21 mouse cellular contexts compared by ENCODE assay signal in the genomic region with DNA sequence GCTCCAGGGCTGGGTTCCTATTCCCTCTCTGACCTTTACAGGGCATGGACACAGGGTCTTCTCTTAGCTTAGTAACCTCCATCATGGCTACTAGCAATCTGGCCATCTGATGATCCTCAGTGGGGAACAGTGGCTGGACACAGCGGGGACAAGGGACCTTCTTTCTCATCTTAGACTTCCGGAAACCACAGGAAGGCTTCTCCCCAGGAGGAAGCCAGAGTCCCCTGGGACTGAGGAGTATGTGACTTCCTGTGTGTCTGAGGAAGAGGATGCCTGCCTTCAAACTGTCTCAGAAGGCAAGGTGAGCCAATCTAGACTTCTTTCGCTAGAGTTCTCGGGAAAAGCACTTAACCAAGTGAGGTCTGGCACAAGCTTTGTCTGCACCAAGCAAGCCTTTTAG. TPM values are rescaled to one million over a fixed set of nuclear protein-coding genes. Genes with fewer than 3 reads are reported as not detected.
DNase-seq lines count a peak whose midpoint lies in the region; ATAC-seq and TF ChIP-seq lines count a peak whose summit lies in the region.
"Had no signal": no experiment of that assay in that cellular context is flagged by ENCODE, and none has a peak within 500 bp of the region (broad histone marks: within the 10 kb centered on the region; RNA-seq: fewer than 3 reads in every experiment).

No protein-coding gene starts in this region.

- no peak overlapping the region for H3K4me3 ChIP-seq in heart, embryonic 14.5 days (ENCODE audit: control insufficient read depth in 1 of 2, insufficient read depth in 1 of 2, low read depth in 1 of 2, low read length in 2 of 2)
- H3K4me3 ChIP-seq in kidney, postnatal 0 days (replicated peaks; ENCODE audit: low read depth, low read length): no peak overlapping the region
- H3K4me3 ChIP-seq in macrophage (ENCODE audit: inconsistent target): no peak overlapping the region
- H3K4me3 ChIP-seq: neural tube, embryonic 12.5 days had no signal

- DNase-seq in heart, adult 9 months (ENCODE audit: low spot score in 2 of 2): no peak
- no peak for DNase-seq in kidney, postnatal 0 days (ENCODE audit: low spot score)
- DNase-seq in kidney, postnatal 14 days: no peak
- DNase-seq in lung, postnatal 36 days: peak; percentile 12
- no peak for DNase-seq in lung, postnatal 25 days (ENCODE audit: low spot score)
- DNase-seq: adrenal gland, postnatal 10 days; cerebellum, adult 18-20 months; gastrocnemius, postnatal 10 days; heart, postnatal 10 days; kidney, adult 11 months; layer of hippocampus, postnatal 36 days; spleen, adult 18-20 months; thymus, adult 18-20 months had no signal

- no peaks in the 10 kb centered on the region for H3K36me3 ChIP-seq in heart, embryonic 14.5 days (ENCODE audit: control insufficient read depth, insufficient read depth, low read length)
- H3K36me3 ChIP-seq in kidney, postnatal 0 days (ENCODE audit: insufficient read depth, low read length): no peaks in the 10 kb centered on the region
- no peaks in the 10 kb centered on the region for H3K36me3 ChIP-seq in macrophage (ENCODE audit: inconsistent target)
- H3K36me3 ChIP-seq: neural tube, embryonic 12.5 days had no signal

- H3K27ac ChIP-seq in heart, embryonic 14.5 days (replicated peaks in 1 of 2; ENCODE audit: control insufficient read depth in 1 of 2, insufficient read depth in 1 of 2, low read depth in 2 of 2, low read length in 2 of 2): peak overlapping the region; percentile 15 to 57; a peak in 3 of 4 replicates
- peak overlapping the region; percentile 43; the same call in 1 of the 2 replicates for H3K27ac ChIP-seq in kidney, postnatal 0 days
- H3K27ac ChIP-seq in macrophage: peak overlapping the region; percentile 98
- H3K27ac ChIP-seq: hindbrain, embryonic 14.5 days; liver, embryonic 14.5 days; neural tube, embryonic 12.5 days had no signal

- no peak overlapping the region for H3K9ac ChIP-seq in heart, embryonic 14.5 days (ENCODE audit: low read length)
- H3K9ac ChIP-seq in kidney, postnatal 0 days (ENCODE audit: low read depth, low read length): no peak overlapping the region
- H3K9ac ChIP-seq: hindbrain, embryonic 14.5 days; liver, embryonic 14.5 days; neural tube, embryonic 12.5 days had no signal

- H3K9me3 ChIP-seq in heart, embryonic 14.5 days (ENCODE audit: control insufficient read depth, low read length): no peaks in the 10 kb centered on the region; the same call in 1 of the 2 replicates
- H3K9me3 ChIP-seq in kidney, postnatal 0 days (replicated peaks; ENCODE audit: low read length): no peaks in the 10 kb centered on the region
- H3K9me3 ChIP-seq: neural tube, embryonic 12.5 days had no signal

- ATAC-seq in heart, embryonic 14.5 days (ENCODE audit: insufficient number of reproducible peaks, insufficient read depth, low FRiP score, low read depth): no peak
- no peak for ATAC-seq in kidney, postnatal 0 days (replicated peaks; ENCODE audit: low FRiP score, low read depth)

- WGBS in heart, embryonic 14.5 days: 61% methylated on average over 4 of the region's 4 CpGs
- WGBS in kidney, postnatal 0 days: 69% methylated on average over 4 of the region's 4 CpGs
- 61% methylated on average over 4 of the region's 4 CpGs for WGBS in macrophage (ENCODE audit: missing documents)

- H3K4me1 ChIP-seq in heart, embryonic 14.5 days (ENCODE audit: control insufficient read depth in 2 of 2, insufficient read depth in 2 of 2, low read length in 2 of 2): peaks cover 10 to 17% of the 10 kb centered on the region in 2 experiments
- H3K4me1 ChIP-seq in kidney, postnatal 0 days (replicated peaks; ENCODE audit: insufficient read depth, low read length): peaks cover 3% of the 10 kb centered on the region; the same call in 1 of the 2 replicates

- H3K27me3 ChIP-seq in heart, embryonic 14.5 days (ENCODE audit: control insufficient read depth, insufficient read depth, low read length): 0 out of 2 replicates have a peak, but pooled peaks cover 3% of the 10 kb centered on the region
- H3K27me3 ChIP-seq in kidney, postnatal 0 days (ENCODE audit: insufficient read depth, low read length): no peaks in the 10 kb centered on the region
- H3K27me3 ChIP-seq: neural tube, embryonic 12.5 days had no signal

- no peaks in the 10 kb centered on the region for H3K79me2 ChIP-seq in macrophage (ENCODE audit: inconsistent target)

- no peak for TF ChIP-seq CTCF in kidney, postnatal 0 days (IDR thresholded peaks at IDR 0.05; ENCODE audit: low read depth)

- H3K4me2 ChIP-seq in heart, embryonic 14.5 days (ENCODE audit: low read length): no peak overlapping the region
- H3K4me2 ChIP-seq in kidney, postnatal 0 days (ENCODE audit: low read length): no peak overlapping the region
- H3K4me2 ChIP-seq: hindbrain, embryonic 14.5 days; midbrain, embryonic 11.5 days; neural tube, embryonic 12.5 days had no signal

RNA-seq across cellular contexts. Expression of gene Emc8, which starts 31.7 kb away (rescaled TPM):
- 166 and 168 TPM in 2 replicates for polyA plus RNA-seq in heart, embryonic 14.5 days (2014; fragmentation: Nextera tagmentation; extraction: Ambion mirVana)
- 210 and 213 TPM in 2 replicates for polyA plus RNA-seq in kidney, postnatal 0 days (2015; fragmentation: Nextera tagmentation; extraction: Ambion mirVana)
- 10 to 100 TPM in 17 of 26 experiments, 1 to 10 TPM in 9; 4.1 to 37.4 (median 12.2) TPM for total RNA-seq in macrophage (2018; cell fraction: chromatin; rRNA removed)
- total RNA-seq in macrophage (2018; cell fraction: cytosol; rRNA removed): 10 to 100 TPM; 27.5 to 49.4 (median 37.6) TPM
- total RNA-seq in macrophage (2018; cell fraction: nucleus; rRNA removed): 10 to 100 TPM in 16 of 26 experiments, 1 to 10 TPM in 10; 5.8 to 26.6 (median 11.3) TPM
- 30.6 to 41.0 TPM (median 40.7 TPM) in 3 replicates for polyA plus RNA-seq in macrophage (2018)

RNA-seq across cellular contexts. Expression of gene Cox4i1, which starts 32.0 kb away (rescaled TPM):
- 2,314 and 2,402 TPM in 2 replicates for polyA plus RNA-seq in heart, embryonic 14.5 days (2014; fragmentation: Nextera tagmentation; extraction: Ambion mirVana)
- 2,057 and 2,086 TPM in 2 replicates for polyA plus RNA-seq in kidney, postnatal 0 days (2015; fragmentation: Nextera tagmentation; extraction: Ambion mirVana)
- total RNA-seq in macrophage (2018; cell fraction: chromatin; rRNA removed): 100 to 1,000 TPM in 5 of 26 experiments, 10 to 100 TPM in 21; 43.1 to 125 (median 79.7) TPM
- 1,000 to 10,000 TPM in 1 of 26 experiments, 100 to 1,000 TPM in 25; 586 to 1,058 (median 761) TPM for total RNA-seq in macrophage (2018; cell fraction: cytosol; rRNA removed)
- 100 to 1,000 TPM; 140 to 293 (median 184) TPM for total RNA-seq in macrophage (2018; cell fraction: nucleus; rRNA removed)
- polyA plus RNA-seq in macrophage (2018): 521 to 775 TPM (median 707 TPM) in 3 replicates

RNA-seq across cellular contexts. Expression of gene Gm27021, which starts 32.2 kb away (rescaled TPM):
- 0.45 and 0.65 TPM in 2 replicates for polyA plus RNA-seq in heart, embryonic 14.5 days (2014; fragmentation: Nextera tagmentation; extraction: Ambion mirVana)
- 3.2 and 4.0 TPM in 2 replicates for polyA plus RNA-seq in kidney, postnatal 0 days (2015; fragmentation: Nextera tagmentation; extraction: Ambion mirVana)
- total RNA-seq in macrophage (2018; cell fraction: chromatin; rRNA removed): not detected
- total RNA-seq in macrophage (2018; cell fraction: cytosol; rRNA removed): 1 to 10 TPM in 7 of 26 experiments, under 1 TPM in 15, not detected in 4; 0.18 to 1.7 (median 0.68) TPM
- total RNA-seq in macrophage (2018; cell fraction: nucleus; rRNA removed): 1 to 10 TPM in 1 of 26 experiments, under 1 TPM in 1, not detected in 24; 0.89 to 1.1 TPM
- polyA plus RNA-seq in macrophage (2018): 0.76 to 0.96 TPM in 2 of 3 replicates, not detected in the other
- total RNA-seq: adrenal gland, postnatal 10 days; gastrocnemius, postnatal 10 days; layer of hippocampus, postnatal 36 days; monocyte, adult 5-6 weeks had no signal

RNA-seq across cellular contexts. Expression of gene Irf8, which starts 36.1 kb away (rescaled TPM):
- polyA plus RNA-seq in heart, embryonic 14.5 days (2014; fragmentation: Nextera tagmentation; extraction: Ambion mirVana): 7.5 and 8.5 TPM in 2 replicates
- 15.7 TPM in 2 replicates for polyA plus RNA-seq in kidney, postnatal 0 days (2015; fragmentation: Nextera tagmentation; extraction: Ambion mirVana)
- 1,000 to 10,000 TPM in 1 of 26 experiments, 100 to 1,000 TPM in 20, 10 to 100 TPM in 5; 46.2 to 1,418 (median 239) TPM for total RNA-seq in macrophage (2018; cell fraction: chromatin; rRNA removed)
- total RNA-seq in macrophage (2018; cell fraction: cytosol; rRNA removed): 100 to 1,000 TPM in 24 of 26 experiments, 10 to 100 TPM in 2; 97.5 to 257 (median 185) TPM
- total RNA-seq in macrophage (2018; cell fraction: nucleus; rRNA removed): 1,000 to 10,000 TPM in 1 of 26 experiments, 100 to 1,000 TPM in 19, 10 to 100 TPM in 6; 76.1 to 1,152 (median 159) TPM
- 116 to 212 TPM (median 193 TPM) in 3 replicates for polyA plus RNA-seq in macrophage (2018)
- polyA plus RNA-seq: C2C12 had no signal

RNA-seq across cellular contexts. Expression of gene 1190005I06Rik, which starts 52.6 kb away (rescaled TPM):
- polyA plus RNA-seq in heart, embryonic 14.5 days (2014; fragmentation: Nextera tagmentation; extraction: Ambion mirVana): 5.8 and 6.2 TPM in 2 replicates
- polyA plus RNA-seq in kidney, postnatal 0 days (2015; fragmentation: Nextera tagmentation; extraction: Ambion mirVana): 2.2 and 2.6 TPM in 2 replicates
- 1 to 10 TPM in 10 of 26 experiments, not detected in 16; 1.3 to 4.2 (median 2.0) TPM for total RNA-seq in macrophage (2018; cell fraction: chromatin; rRNA removed)
- 1 to 10 TPM in 20 of 26 experiments, under 1 TPM in 6; 0.59 to 5.7 (median 1.9) TPM for total RNA-seq in macrophage (2018; cell fraction: cytosol; rRNA removed)
- 1 to 10 TPM in 12 of 26 experiments, under 1 TPM in 1, not detected in 13; 0.91 to 4.9 (median 1.6) TPM for total RNA-seq in macrophage (2018; cell fraction: nucleus; rRNA removed)
- 0.83 to 3.2 TPM (median 2.1 TPM) in 3 replicates for polyA plus RNA-seq in macrophage (2018)
- total RNA-seq: monocyte, adult 5-6 weeks had no signal

Comparison
In these comparisons a context has a peak if more than half of its experiments do, and no peak if none do; other contexts are left out.
1. H3K27ac ChIP-seq: peak in every context shown above with its lines; median percentile 98 in macrophage; 43 in kidney, postnatal 0 days; 36 in heart, embryonic 14.5 days.